Mouse (Mus musculus) E14TG2a.4 (cell line): ENCODE measurements at regions not wholly inside any gene's neighbourhood (a gene's known extent, or its start where the extent isn't known, plus 50 kb on each side); places are given as distances from the start of the nearest gene placed in this dataset.

Experiments used
- H3K27me3 ChIP-seq: 2 replicates; pipeline ENCODE4 v1.6.1; 2014; ENCODE audit warnings: low read length, control low read depth; ENCODE audit not compliant: insufficient read depth
- H3K36me3 ChIP-seq: 2 replicates; pipeline ENCODE4 v1.6.1; 2014; ENCODE audit warnings: low read length, control low read depth; ENCODE audit not compliant: insufficient read depth
- H3K4me1 ChIP-seq: replicated peaks from 2 replicates; pipeline ENCODE4 v1.6.1; 2014; ENCODE audit warnings: low read depth, low read length, control low read depth
- H3K4me3 ChIP-seq: replicated peaks from 2 replicates; pipeline ENCODE4 v1.5.1; 2014; ENCODE audit warnings: mild to moderate bottlenecking, low read length
- H3K9me3 ChIP-seq: 2 replicates; pipeline ENCODE4 v1.6.1; 2014; ENCODE audit warnings: low read length, control low read depth
- CTCF ChIP-seq: conservative IDR thresholded peaks from 2 replicates; pipeline ENCODE4 v1.5.1; 2014; ENCODE audit warnings: low read length
- NANOG ChIP-seq: IDR thresholded peaks from 2 replicates; pipeline ENCODE4 v1.6.1; 2014; ENCODE audit warnings: borderline replicate concordance, low read length, mixed read lengths
- POU5F1 ChIP-seq: IDR thresholded peaks from 2 replicates; pipeline ENCODE4 v1.6.1; 2014; ENCODE audit warnings: low read length, borderline replicate concordance

- Histone ChIP-seq H3K4me3 (no peak overlapping the region), H3K27me3 (no peaks in the 10 kb centered on the region), H3K4me1 (peaks cover 17% of the 10 kb centered on the region), H3K36me3 (no peaks in the 10 kb centered on the region), H3K9me3 (peaks cover 11% of the 10 kb centered on the region)
- TF ChIP-seq POU5F1 (no peak), NANOG (no peak), CTCF (no peak)
Observed at GRCm38 (mm10) chr14:18425887-18426286, 94.2 kb upstream of the Ube2e1 start.

GRCm38 (mm10) chr14:18416839-18417238 lies 85.2 kb upstream of the Ube2e1 start:
- TF ChIP-seq NANOG (no peak), POU5F1 (no peak), CTCF (no peak)
- H3K4me1 ChIP-seq: 0 out of 2 replicates have a peak, but pooled peaks cover 6% of the 10 kb centered on the region
- peaks cover 54% of the 10 kb centered on the region for H3K9me3 ChIP-seq
- no peak overlapping the region for H3K4me3 ChIP-seq
- no peaks in the 10 kb centered on the region for H3K36me3 ChIP-seq
- H3K27me3 ChIP-seq: no peaks in the 10 kb centered on the region

- H3K36me3 ChIP-seq: no peaks in the 10 kb centered on the region
- peaks cover 51% of the 10 kb centered on the region for H3K9me3 ChIP-seq
- H3K4me3 ChIP-seq: no peak overlapping the region
- no peaks in the 10 kb centered on the region for H3K27me3 ChIP-seq
- TF ChIP-seq NANOG (no peak), POU5F1 (no peak), CTCF (no peak)
- 0 out of 2 replicates have a peak, but pooled peaks cover 6% of the 10 kb centered on the region for H3K4me1 ChIP-seq
Observed at GRCm38 (mm10) chr14:18416319-18416718, 84.7 kb upstream of the Ube2e1 start.

- Histone ChIP-seq H3K4me3 (no peak overlapping the region), H3K36me3 (no peaks in the 10 kb centered on the region), H3K4me1 (no peaks in the 10 kb centered on the region), H3K9me3 (peaks cover 16% of the 10 kb centered on the region; the same call in 1 of the 2 replicates), H3K27me3 (no peaks in the 10 kb centered on the region)
- TF ChIP-seq NANOG (no peak), POU5F1 (no peak), CTCF (no peak)
Observed at GRCm38 (mm10) chr14:18398953-18399352, 67.3 kb upstream of the Ube2e1 start.

- TF ChIP-seq CTCF (no peak), POU5F1 (no peak), NANOG (no peak)
- Histone ChIP-seq H3K36me3 (no peaks in the 10 kb centered on the region), H3K9me3 (no peaks in the 10 kb centered on the region)
Observed at GRCm38 (mm10) chr14:18396206-18396764, 64.6 kb upstream of the Ube2e1 start.

GRCm38 (mm10) chr14:18394071-18394745 lies 62.5 kb upstream of the Ube2e1 start:
- Histone ChIP-seq H3K4me1 (no peaks in the 10 kb centered on the region), H3K27me3 (no peaks in the 10 kb centered on the region), H3K36me3 (no peaks in the 10 kb centered on the region), H3K9me3 (no peaks in the 10 kb centered on the region), H3K4me3 (no peak overlapping the region)
- TF ChIP-seq POU5F1 (no peak), CTCF (no peak), NANOG (no peak)

More at GRCm38 (mm10) chr14:18396206-18396764, 64.6 kb upstream of the Ube2e1 start:
- no peaks in the 10 kb centered on the region for H3K27me3 ChIP-seq
- no peaks in the 10 kb centered on the region for H3K4me1 ChIP-seq
- H3K4me3 ChIP-seq: no peak overlapping the region

GRCm38 (mm10) chr14:18391824-18392486 lies 60.3 kb upstream of the Ube2e1 start:
- H3K4me3 ChIP-seq: no peak overlapping the region
- no peaks in the 10 kb centered on the region for H3K4me1 ChIP-seq

GRCm38 (mm10) chr14:18389390-18389789 lies 57.7 kb upstream of the Ube2e1 start:
- Histone ChIP-seq H3K27me3 (no peaks in the 10 kb centered on the region), H3K36me3 (no peaks in the 10 kb centered on the region), H3K4me1 (no peaks in the 10 kb centered on the region), H3K9me3 (no peaks in the 10 kb centered on the region), H3K4me3 (no peak overlapping the region)
- TF ChIP-seq POU5F1 (no peak), CTCF (no peak), NANOG (no peak)

More at GRCm38 (mm10) chr14:18391824-18392486, 60.3 kb upstream of the Ube2e1 start:
- Histone ChIP-seq H3K27me3 (no peaks in the 10 kb centered on the region), H3K36me3 (no peaks in the 10 kb centered on the region), H3K9me3 (no peaks in the 10 kb centered on the region)
- no peak for TF ChIP-seq CTCF
- no peak for TF ChIP-seq POU5F1
- TF ChIP-seq NANOG: no peak
